Mouse (Mus musculus) olfactory bulb, adult 2 months (tissue): ENCODE results near the gene Hoxb5. TPM values are rescaled to one million over a fixed set of nuclear protein-coding genes. Genes with fewer than 3 reads are reported as not detected.

ENCODE experiments used
- H3K27ac ChIP-seq: fragments of 200-500 bp; 2 replicates; pipeline ENCODE4 v1.5.1; 2012; ENCODE audit warnings: low read depth, low read length; ENCODE audit not compliant: insufficient read depth
- H3K4me1 ChIP-seq: fragments of 200-500 bp; 2 replicates; pipeline ENCODE4 v1.6.1; 2012; ENCODE audit warnings: low read length; ENCODE audit not compliant: control insufficient read depth, insufficient read depth
- H3K4me3 ChIP-seq: fragments of 200-500 bp; 2 replicates; pipeline ENCODE4 v1.5.1; 2012; ENCODE audit warnings: mild to moderate bottlenecking, low read depth, low read length, moderate library complexity; ENCODE audit not compliant: insufficient read depth
- CTCF ChIP-seq: fragments of 200-500 bp; IDR thresholded peaks from 2 replicates; pipeline ENCODE4 v1.5.1; 2012; ENCODE audit warnings: low read depth, mild to moderate bottlenecking, low read length, moderate library complexity; ENCODE audit not compliant: insufficient read depth
- POLR2A ChIP-seq: fragments of 200-500 bp; IDR thresholded peaks from 2 replicates; pipeline ENCODE4 v1.6.1; 2012; ENCODE audit warnings: mild to moderate bottlenecking, low read depth, low read length, moderate library complexity; ENCODE audit not compliant: insufficient read depth
- WGBS: fragments of 180-500 bp; shearing (Covaris S2); methylation state at CpG from one replicate; pipeline ENCODE4 v1.1.7; 2018; 5-methylcytosine and 5-hydroxymethylcytosine counted together
- polyA plus RNA-seq: library from polyadenylated mRNA; stranded (reverse); fragments of >200 nt; gene quantifications from 2 replicates; pipeline ENCODE4 v1.2.4, GENCODE M21; 2012; ENCODE audit warnings: low replicate concordance; ENCODE audit not compliant: missing spikeins, insufficient read depth, insufficient read length

Hoxb5 gene
- polyA plus RNA-seq, 1 experiment: not detected

DNA sequence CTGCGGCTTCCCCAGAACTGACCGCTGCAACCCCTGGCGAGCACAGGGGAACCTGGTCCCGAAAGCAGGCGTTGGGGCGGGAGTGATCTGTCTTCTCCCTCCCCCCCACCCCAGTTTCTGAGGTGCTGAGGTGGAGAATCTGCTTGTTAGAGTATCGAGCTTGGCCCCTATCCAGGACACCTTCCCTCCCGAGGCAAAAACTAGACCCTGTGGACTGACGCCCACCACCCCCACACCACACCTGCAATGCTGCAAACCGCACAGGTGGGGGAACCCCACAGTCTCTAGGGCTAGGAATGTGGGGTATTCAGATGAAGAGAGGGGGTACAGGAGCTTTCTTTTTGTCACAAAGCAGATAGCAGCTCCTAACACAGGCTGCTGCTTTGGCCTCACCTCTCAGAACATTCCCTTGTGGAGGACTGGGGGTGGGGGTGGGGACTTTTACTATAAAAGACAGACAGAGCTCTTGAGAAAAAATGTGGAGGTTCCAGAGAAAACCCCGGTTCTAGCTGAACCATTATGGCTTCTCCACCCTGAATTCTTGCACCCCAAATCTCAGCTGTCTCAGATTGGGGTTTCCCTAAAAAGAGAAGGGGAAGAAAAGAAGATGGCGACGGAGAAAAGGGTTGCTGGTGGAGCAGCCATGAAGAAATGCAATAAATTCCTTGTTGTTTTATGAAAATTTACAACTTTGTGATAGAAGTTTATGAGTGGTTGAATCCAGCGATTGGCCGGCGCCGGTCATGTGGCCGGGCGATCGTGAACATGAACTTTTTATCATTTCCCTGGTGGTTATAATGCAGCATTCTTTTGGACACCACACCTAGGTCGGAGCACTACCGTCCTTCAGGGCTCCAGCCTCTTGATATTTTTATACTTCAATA is 11.2 kb upstream of the Hoxb5 start, which contains the start of gene Hoxb6:
TSS of gene Hoxb6 (plus strand) at position 796 of the 884 bp plus-strand sequence.
- H3K27ac ChIP-seq: no peak within 1 kb of the TSS

DNA sequence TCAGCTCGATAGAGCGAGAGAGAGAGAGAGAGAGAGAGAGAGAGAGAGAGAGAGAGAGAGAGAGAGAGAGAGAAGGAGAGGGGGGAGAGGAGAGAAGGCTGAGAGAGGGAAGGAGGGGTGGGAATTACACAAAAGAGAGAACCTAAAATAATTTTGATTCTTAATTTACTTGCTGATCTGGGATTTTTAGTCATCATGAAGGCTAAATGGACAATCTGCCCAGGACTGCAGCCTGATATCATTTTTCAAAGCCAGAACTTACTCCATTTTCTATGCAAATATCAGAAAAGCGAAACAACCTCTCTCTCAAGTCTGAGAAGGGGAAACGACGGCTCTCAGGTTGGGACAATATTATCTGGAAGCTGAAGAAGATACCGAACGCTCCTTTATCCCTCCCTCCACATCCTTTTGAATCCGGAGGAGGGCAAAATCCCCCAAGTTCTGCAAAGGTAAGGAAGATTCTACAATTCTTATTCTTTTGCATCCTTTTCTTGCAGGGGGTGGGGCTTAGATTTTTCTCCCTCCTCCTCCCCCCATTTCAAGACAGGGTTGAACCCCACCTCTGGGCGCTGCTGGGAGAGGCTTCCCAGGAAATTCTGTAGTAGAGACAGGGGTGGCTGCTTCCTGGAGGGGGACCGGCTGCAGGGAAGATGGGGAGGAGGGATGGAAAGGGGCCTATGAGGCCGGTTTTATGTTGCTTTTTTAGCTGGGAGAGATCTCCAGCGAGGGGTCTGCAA is 10.4 kb upstream of the Hoxb5 start:
- no peak overlapping the region for H3K27ac ChIP-seq
- TF ChIP-seq POLR2A: no peak
- TF ChIP-seq CTCF: no peak
- H3K4me3 ChIP-seq: no peak overlapping the region
- 4% methylated on average over 12 of the region's 12 CpGs for WGBS
- H3K4me1 ChIP-seq: no peaks in the 10 kb centered on the region

More for the DNA sequence above, 11.2 kb upstream of the Hoxb5 start, which contains the start of gene Hoxb6:
- TF ChIP-seq CTCF (no peak), POLR2A (no peak)
- no peaks in the 10 kb centered on the region for H3K4me1 ChIP-seq
- 3% methylated on average over 22 of the region's 22 CpGs for WGBS
- H3K4me3 ChIP-seq: no peak within 1 kb of the TSS

DNA sequence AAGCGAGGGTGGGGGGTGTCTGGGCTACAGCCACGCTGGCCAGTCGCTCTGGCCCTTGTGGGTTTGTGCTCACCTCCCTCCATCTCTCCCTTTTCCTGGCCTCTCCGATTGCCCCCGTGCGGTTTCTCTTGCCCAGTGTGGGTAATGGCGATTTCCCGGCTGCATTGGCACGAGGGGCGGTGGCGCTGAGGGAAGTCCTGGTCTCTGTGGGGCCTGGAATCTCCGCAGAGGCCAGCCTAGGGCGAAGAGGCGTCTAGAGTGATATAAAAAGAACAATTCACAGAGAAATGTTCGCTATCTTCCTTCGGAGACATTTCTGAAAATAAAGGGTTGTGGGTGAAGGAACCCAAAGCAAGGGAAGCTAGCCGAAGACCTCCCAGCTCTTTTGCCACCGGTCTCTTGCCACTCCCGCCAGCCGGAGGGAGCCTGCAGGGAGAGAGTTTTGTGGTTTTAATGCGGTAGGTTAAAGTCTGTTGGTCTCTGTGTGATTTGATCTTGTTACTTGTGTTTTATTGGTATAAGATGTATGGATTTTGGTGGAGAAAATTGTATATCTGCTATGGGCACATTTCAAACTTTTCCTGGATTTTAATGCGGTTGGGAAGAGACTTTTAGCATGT is 9.7 kb upstream of the Hoxb5 start:
- Histone ChIP-seq H3K27ac (no peak overlapping the region), H3K4me1 (no peaks in the 10 kb centered on the region), H3K4me3 (no peak overlapping the region)
- 1% methylated on average over 22 of the region's 22 CpGs for WGBS
- TF ChIP-seq POLR2A: no peak
- TF ChIP-seq CTCF: no peak

DNA sequence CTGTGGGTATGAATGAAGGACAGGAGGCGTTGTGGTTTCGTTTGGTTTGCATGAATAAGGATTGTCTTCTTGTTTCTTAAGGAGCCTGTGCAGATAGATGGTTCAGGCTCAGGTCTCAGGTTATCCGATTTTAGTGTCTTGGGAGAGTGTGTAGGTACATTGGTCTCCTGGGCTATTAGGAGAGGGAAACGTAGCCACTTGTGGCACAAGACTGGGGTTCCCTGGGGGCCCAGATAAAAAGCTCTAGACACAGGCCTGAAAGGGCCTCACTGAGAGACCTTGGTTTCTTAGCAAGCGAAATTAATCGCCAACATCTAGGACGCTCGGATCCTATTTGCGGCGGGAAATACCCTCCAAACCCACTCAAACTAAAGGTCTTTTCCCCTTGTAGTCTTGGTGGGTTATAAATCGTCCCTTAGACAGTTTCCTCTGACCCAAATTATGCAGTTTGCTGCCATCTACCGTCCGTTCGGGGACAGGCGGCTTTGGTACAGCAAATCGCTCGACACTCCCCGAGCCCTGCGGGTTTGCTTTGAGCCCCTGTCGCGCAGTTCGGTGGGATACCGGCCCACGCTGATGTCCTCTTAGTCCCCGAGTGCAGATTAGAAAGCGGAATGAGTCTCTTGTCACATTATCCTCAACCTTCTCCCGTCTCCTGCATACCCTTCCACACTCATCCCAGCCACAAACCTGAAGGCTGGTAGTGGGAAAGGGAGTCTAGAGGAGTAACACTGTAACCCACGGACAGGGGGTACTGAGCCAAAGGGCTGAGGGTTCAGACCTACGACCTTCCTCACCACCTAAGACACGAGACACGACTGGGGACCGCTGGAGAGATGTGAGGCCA is 8.7 kb upstream of the Hoxb5 start:
- Histone ChIP-seq H3K4me3 (no peak overlapping the region), H3K4me1 (no peaks in the 10 kb centered on the region), H3K27ac (no peak overlapping the region)
- 1% methylated on average over 32 of the region's 32 CpGs for WGBS
- TF ChIP-seq CTCF: no peak; the same call in 1 of the 2 replicates
- TF ChIP-seq POLR2A: no peak

DNA sequence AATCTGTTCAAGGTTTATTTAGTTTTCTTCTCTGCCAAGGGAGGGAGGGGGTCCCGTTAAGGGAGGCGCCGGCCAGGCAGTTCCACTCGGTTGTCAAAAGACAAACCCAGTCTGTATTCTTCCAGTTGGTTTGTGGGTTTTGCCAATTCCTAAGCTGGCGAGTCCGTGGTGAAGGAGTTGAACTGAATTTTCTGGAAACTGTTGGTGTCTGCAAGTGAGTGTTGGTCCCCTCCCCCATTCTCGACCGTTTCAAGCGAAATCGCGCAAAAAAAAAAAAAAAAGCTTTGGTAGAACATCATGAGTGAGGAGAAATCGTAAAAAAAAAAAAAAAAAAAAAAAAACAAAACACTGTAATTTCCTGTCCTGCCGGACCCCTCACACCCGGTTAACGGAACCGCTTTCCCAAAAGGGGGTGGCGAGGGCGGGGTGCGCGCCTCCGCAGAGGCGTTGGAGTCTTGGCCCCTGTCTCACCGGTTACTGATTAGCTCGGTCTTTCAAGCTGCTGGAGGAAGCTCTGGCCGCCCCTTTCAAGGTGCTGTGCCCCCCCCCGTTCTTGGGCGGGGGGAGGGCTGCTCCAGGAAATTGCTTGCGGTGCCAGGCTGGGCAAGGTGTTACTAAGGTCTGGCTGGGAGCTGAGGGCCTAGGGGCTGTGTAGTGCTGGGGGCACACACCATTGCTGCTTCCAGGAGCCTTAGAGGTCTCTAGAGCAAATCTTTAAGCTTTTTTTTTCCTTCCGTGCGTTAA is 7.9 kb upstream of the Hoxb5 start:
- TF ChIP-seq CTCF (no peak), POLR2A (no peak)
- WGBS: 1% methylated on average over 30 of the region's 30 CpGs
- no peak overlapping the region for H3K27ac ChIP-seq
- no peak overlapping the region for H3K4me3 ChIP-seq
- H3K4me1 ChIP-seq: no peaks in the 10 kb centered on the region

DNA sequence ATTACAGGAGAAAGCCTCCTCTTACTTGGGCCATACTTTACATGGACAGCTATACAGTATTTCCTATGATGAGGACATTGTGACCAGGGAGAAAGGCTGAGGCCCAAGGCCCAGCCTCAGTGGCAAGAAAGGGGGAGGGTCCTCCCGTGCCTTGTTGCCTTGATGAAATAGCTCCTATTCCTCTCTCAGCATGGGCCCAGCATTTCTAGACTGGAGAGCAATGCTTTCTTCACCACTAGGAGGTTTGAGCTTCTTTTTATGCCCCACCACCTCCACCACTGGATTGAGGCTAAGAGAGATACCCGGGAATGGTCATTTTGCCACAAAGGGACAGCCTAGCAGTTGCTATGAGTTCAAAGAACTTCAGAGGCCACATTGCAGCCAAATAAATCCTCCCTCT is 6.1 kb upstream of the Hoxb5 start:
- no peak for TF ChIP-seq CTCF
- no peak for TF ChIP-seq POLR2A
- Histone ChIP-seq H3K4me3 (no peak overlapping the region), H3K27ac (no peak overlapping the region), H3K4me1 (no peaks in the 10 kb centered on the region)
- 3% methylated on average over 2 of the region's 2 CpGs for WGBS

DNA sequence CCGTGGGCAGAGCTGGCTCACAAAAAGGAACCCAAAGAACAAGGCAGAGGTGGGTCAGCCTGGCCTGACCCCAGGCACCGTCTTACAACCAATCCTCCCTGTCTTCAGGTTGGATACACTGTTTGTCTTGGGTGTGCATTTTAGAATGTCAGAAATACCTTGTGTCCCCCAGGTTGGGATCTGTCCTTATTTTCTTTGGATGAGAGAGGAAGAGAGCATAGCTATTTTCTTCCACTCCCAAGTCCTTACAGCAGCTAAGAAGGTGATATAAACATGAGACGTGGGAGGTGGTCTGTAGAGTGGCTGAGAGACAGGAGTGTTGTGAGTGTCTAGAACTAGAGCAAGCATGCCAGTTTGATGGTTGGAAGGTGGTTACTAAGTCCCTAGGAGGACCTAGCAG is 5.7 kb upstream of the Hoxb5 start:
- H3K4me1 ChIP-seq: no peaks in the 10 kb centered on the region
- H3K27ac ChIP-seq: no peak overlapping the region
- H3K4me3 ChIP-seq: no peak overlapping the region
- no peak for TF ChIP-seq POLR2A
- TF ChIP-seq CTCF: no peak
- 3% methylated on average over 3 of the region's 3 CpGs for WGBS
